Mouse (Mus musculus) heart, adult 11 months (tissue): ENCODE data around the gene Tet1.
A peak's percentile ranks its signal among the peaks of the same experiment; 100 is the strongest.

ENCODE experiments used
- DNase-seq: peaks from one replicate; pipeline ENCODE4 v3.0.0; 2022

Gene Tet1

GRCm38 (mm10) chr10:62908896-62909295 is at the start of gene Tet1:
Gene Tet1, minus strand, starts transcription at chr10:62908996.
- peak; percentile 45 for DNase-seq

- peak; percentile 87 for DNase-seq
Observed at GRCm38 (mm10) chr10:62948551-62948950, 39.8 kb upstream of the Tet1 start.

DNA sequence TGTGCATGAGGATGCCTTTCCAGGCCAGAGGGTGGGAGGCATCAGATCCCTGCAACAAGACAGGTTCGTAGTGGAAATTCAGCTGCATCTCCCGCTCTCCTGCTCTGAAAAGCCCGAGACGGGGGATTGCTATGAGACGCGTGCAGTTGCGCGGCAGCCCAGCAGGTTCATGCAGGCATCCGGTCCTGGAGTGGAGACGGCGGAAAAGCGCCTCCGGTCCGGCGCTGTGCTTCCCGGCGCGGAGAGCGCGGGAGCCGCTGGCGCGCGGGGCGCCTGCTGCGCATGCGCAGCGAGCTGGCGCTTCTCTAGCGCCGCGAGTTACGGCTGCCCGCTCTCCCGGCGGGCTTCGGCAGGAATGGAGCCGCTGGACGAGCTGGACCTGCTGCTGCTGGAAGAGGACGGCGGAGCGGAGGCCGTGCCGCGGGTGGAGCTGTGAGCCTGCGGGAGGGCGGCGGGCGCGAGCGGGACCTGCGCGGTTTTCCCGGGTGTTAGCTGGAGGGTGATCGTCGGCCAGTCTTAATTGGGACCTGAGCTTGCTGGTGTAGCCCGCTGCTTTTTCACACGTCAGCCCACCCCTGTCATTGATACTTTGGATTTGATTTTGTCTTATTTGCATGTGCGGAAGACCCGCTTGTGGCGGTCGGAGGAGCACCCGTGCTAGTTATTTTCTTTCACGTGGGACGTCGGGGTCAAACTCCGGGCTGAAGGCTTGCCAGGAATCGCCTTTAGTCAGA is 38.1 kb upstream of the Tet1 start, which contains the start of gene Dna2:
Dna2 (plus strand) TSS at position 289 of the 734 bp plus-strand sequence.
- DNase-seq = peak; percentile 97

GRCm38 (mm10) chr10:62944975-62945580 is 36.3 kb upstream of the Tet1 start:
- no peak for DNase-seq

DNA sequence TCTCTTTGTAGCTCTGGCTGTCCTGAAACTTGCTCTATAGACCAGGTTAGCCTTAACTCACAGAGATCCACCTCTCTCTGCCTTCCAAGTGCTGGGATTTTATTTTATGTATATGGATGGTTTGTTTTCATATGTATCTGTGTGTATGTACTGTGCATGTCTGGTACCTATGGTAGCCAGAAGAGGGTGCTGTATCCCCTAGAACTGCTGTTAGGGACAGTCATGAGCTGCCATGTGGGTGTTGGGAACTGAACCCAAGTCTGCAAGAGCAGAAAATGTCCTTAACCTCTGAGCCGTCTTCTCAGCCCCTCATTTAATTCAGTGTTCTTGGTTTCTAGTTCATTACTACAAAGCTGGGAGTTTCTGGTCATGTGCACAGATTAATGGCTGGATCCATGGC is 23.6 kb upstream of the Tet1 start:
- DNase-seq = no peak

DNA sequence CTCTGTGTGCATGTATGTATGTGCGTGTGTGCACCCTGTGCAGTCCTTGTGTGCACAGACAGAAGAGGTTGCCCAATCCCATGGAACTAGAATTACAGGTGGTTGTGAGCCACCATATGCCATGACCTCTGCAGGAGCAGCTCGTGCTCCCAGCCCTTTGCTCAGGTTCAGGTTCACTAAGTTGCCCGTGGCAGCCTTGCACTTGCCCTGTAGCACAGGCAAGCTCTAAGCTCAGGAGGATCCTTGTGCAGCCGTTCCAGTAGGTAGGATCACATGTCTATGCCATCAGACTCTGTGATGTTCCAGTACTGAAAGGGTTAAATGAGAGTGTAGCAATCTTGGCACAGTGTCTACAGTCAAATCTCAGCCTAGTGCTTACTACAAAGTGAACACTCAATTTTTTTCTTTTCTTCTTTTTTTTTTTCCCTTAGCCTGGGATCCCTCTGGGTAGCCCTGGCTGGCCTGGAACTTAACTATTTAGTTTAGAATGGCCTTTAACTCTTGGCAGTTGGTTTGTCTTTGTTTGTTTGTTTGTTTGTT is 15.4 kb upstream of the Tet1 start:
- DNase-seq = peak; percentile 69

- no peak for DNase-seq
Observed at GRCm38 (mm10) chr10:62920766-62921156, 12.0 kb upstream of the Tet1 start.

DNA sequence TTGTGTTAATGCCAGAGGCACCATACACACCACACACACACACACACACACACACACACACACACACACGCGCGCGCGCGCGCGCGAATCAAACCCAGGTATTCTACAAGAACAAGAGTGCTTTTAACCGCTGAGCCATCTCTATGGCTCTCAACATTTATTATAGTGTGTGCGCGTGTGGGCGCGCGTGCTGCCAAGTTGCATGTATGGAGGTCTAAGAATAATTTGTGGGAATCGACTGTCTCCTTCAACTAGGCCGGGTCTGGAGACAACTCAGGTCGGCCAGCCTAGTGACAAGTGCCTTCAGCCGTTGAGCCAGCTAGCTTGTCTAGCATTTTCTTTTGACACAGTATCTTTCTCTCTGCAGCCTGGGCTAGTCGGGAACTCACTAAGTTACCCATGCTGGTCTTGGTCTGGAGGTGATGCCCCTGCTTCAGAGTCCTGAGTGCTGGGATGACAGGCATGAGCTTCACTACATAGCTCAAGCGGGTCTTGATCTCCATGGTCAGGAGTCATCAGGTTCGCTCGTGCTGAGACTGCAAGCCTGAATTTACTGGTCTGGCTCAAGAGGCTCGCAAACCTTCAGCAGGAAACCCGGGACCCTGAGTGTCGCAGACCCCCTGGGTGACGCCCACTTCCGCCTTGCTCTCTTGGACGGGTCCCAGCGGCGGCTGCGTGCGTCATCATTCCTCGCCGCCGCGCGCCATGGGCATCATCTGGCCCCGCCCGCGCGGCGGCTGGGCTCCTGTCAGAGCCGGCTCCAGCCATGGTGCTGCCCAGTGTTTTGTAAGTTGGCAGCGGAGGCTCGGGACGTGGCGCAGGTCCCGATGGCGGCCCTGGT is 11.3 kb upstream of the Tet1 start, which contains the start of gene Slc25a16:
Slc25a16 (plus strand) TSS at position 709 of the 841 bp plus-strand sequence.
- peak; percentile 99 for DNase-seq

DNA sequence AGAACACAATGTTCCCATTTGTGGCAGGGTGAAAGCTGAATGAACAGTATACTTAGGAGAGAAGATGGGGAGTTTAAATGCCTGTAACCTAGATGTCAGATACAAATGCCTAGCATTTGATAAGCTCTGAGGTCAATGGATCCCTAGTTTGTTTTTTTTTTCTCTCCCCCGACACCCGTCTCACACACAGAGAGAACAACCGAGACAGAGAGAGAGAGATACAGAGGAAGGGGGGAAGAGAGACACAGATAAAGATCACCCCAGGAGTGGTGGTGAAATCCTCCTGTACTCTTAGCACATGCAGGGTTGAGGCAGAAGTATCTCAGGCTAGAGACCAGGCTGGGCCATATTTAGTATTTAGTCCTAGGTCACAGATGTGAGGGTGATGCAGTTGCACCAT is 10.2 kb upstream of the Tet1 start:
- DNase-seq = no peak

- DNase-seq = peak; percentile 2
Observed at GRCm38 (mm10) chr10:62911120-62911519, 2.3 kb upstream of the Tet1 start.

GRCm38 (mm10) chr10:62906336-62906735 is 2.5 kb downstream of the Tet1 start:
- peak; percentile 55 for DNase-seq

GRCm38 (mm10) chr10:62902829-62903228 is 6.0 kb downstream of the Tet1 start:
- no peak for DNase-seq

GRCm38 (mm10) chr10:62901826-62902225 is 7.0 kb downstream of the Tet1 start:
- DNase-seq = peak; percentile 60

GRCm38 (mm10) chr10:62900144-62900543 is 8.7 kb downstream of the Tet1 start:
- DNase-seq = no peak

GRCm38 (mm10) chr10:62898061-62898460 is 10.7 kb downstream of the Tet1 start:
- no peak for DNase-seq

DNA sequence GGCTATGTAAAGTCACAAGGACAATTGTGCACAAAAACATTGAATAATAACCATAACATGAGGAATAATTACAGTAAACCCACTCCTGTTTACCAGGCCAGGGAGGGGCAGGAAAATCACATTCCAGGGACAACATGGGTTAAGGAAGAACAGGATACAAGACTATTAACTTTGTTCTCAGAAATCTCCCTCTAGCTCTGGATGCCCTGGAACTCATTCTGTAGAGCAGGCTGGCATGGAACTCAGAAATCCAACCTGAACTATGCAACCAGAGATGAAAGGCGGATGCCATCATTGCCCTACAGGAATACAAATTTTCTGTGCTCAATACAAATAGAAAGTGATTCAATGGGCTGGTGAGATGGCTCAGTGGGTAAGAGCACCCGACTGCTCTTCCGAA is 11.4 kb downstream of the Tet1 start:
- no peak for DNase-seq

GRCm38 (mm10) chr10:62896774-62897173 is 12.0 kb downstream of the Tet1 start:
- DNase-seq = no peak

GRCm38 (mm10) chr10:62896035-62896434 is 12.8 kb downstream of the Tet1 start:
- no peak for DNase-seq

GRCm38 (mm10) chr10:62895386-62895785 is 13.4 kb downstream of the Tet1 start:
- no peak for DNase-seq

DNA sequence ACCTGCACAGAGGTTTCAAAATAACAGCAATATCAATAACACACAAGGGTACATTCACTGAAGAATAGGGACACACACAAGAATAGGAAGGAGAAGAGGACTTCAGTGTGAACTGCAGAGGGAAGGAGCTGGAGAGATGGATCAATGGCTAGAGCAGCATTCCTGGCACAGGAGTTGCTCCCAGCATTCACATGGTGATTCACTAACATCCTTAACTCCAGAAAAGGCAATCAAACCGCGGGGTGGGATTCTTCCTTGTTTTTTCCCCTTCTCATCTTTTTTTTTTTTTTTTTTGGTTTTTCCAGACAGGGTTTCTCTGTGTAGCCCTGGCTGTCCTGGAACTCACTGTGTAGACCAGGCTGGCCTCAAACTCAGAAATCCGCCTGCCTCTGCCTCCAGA is 14.3 kb downstream of the Tet1 start:
- no peak for DNase-seq

- no peak for DNase-seq
Observed at GRCm38 (mm10) chr10:62893356-62893884, 15.4 kb downstream of the Tet1 start.

- DNase-seq = no peak
Observed at GRCm38 (mm10) chr10:62892549-62893232, 16.1 kb downstream of the Tet1 start.
